Mouse (Mus musculus): ENCODE measurements around the gene Capza1. TPM values are rescaled to one million over a fixed set of nuclear protein-coding genes. Genes with fewer than 3 reads are reported as not detected.
"Not testable (repeated sequence)": the region's sequence is repeated elsewhere in the genome, so short reads cannot be mapped to it uniquely, and the experiment has no call there.

The Capza1 gene
- polyA plus RNA-seq (2015; fragmentation: Nextera tagmentation; extraction: Ambion mirVana) = 158 and 174 TPM in 2 replicates

- ATAC-seq (ENCODE audit: extremely low read depth, insufficient number of reproducible peaks, low FRiP score, low TSS enrichment) = peak; percentile 83
- Histone ChIP-seq H3K27me3 (replicated peaks) (no peaks in the 10 kb centered on the region), H3K9me3 (no peaks in the 10 kb centered on the region), H3K27ac (replicated peaks) (peak within 1 kb of the TSS; percentile 98), H3K36me3 (peaks cover 9% of the 10 kb centered on the region), H3K9ac (peak within 1 kb of the TSS; percentile 95), H3K4me1 (peaks cover 50% of the 10 kb centered on the region), H3K4me3 (peak within 1 kb of the TSS; percentile 89), H3K4me2 (peak within 1 kb of the TSS; percentile 83)
- under 1% methylated on average over 43 of the region's 43 CpGs for WGBS
These were observed at the start of gene Capza1, which contains the start of gene St7l for GRCm38 (mm10) chr3:104863786-104864650. TSS of gene Capza1 (minus strand) at chr3:104864505. TSS of gene St7l (plus strand) at chr3:104864005.

GRCm38 (mm10) chr3:104909195-104909594, 44.9 kb upstream of the Capza1 start:
- 90% methylated on average over 6 of the region's 6 CpGs for WGBS
- H3K4me3 ChIP-seq = no peak overlapping the region
- no peak overlapping the region for H3K4me2 ChIP-seq
- no peaks in the 10 kb centered on the region for H3K27me3 ChIP-seq (replicated peaks)
- no peaks in the 10 kb centered on the region for H3K9me3 ChIP-seq
- H3K9ac ChIP-seq = no peak overlapping the region
- peaks cover 14% of the 10 kb centered on the region for H3K4me1 ChIP-seq
- H3K27ac ChIP-seq (replicated peaks) = no peak overlapping the region
- ATAC-seq (ENCODE audit: extremely low read depth, insufficient number of reproducible peaks, low FRiP score, low TSS enrichment) = no peak
- peaks cover 56% of the 10 kb centered on the region for H3K36me3 ChIP-seq

GRCm38 (mm10) chr3:104906007-104906406, 41.7 kb upstream of the Capza1 start:
- H3K9ac ChIP-seq = no peak overlapping the region
- no peak overlapping the region for H3K4me3 ChIP-seq
- H3K4me1 ChIP-seq = peaks cover 14% of the 10 kb centered on the region
- H3K27ac ChIP-seq (replicated peaks) = no peak overlapping the region
- H3K9me3 ChIP-seq = no peaks in the 10 kb centered on the region
- 61% methylated on average over 3 of the region's 3 CpGs for WGBS
- H3K27me3 ChIP-seq (replicated peaks) = no peaks in the 10 kb centered on the region
- H3K36me3 ChIP-seq = peaks cover 59% of the 10 kb centered on the region
- ATAC-seq (ENCODE audit: extremely low read depth, insufficient number of reproducible peaks, low FRiP score, low TSS enrichment) = no peak
- H3K4me2 ChIP-seq = no peak overlapping the region

- Histone ChIP-seq H3K4me2 (no peak overlapping the region), H3K27ac (replicated peaks) (no peak overlapping the region), H3K9me3 (no peaks in the 10 kb centered on the region), H3K9ac (no peak overlapping the region), H3K4me1 (peaks cover 14% of the 10 kb centered on the region), H3K36me3 (peaks cover 57% of the 10 kb centered on the region), H3K4me3 (no peak overlapping the region), H3K27me3 (replicated peaks) (no peaks in the 10 kb centered on the region)
- WGBS = 77% methylated on average over 4 of the region's 4 CpGs
- ATAC-seq (ENCODE audit: extremely low read depth, insufficient number of reproducible peaks, low FRiP score, low TSS enrichment) = no peak
These were observed 41.1 kb upstream of the Capza1 start for GRCm38 (mm10) chr3:104905389-104905788.

GRCm38 (mm10) chr3:104901154-104901553, 36.8 kb upstream of the Capza1 start:
- Histone ChIP-seq H3K9me3 (no peaks in the 10 kb centered on the region), H3K27ac (replicated peaks) (no peak overlapping the region), H3K4me1 (peaks cover 5% of the 10 kb centered on the region), H3K4me2 (no peak overlapping the region), H3K27me3 (replicated peaks) (no peaks in the 10 kb centered on the region), H3K36me3 (peaks cover 69% of the 10 kb centered on the region), H3K9ac (no peak overlapping the region), H3K4me3 (no peak overlapping the region)
- no peak for ATAC-seq (ENCODE audit: extremely low read depth, insufficient number of reproducible peaks, low FRiP score, low TSS enrichment)
- WGBS = 86% methylated on average over 4 of the region's 4 CpGs

GRCm38 (mm10) chr3:104896141-104896540, 31.8 kb upstream of the Capza1 start:
- Histone ChIP-seq H3K27ac (replicated peaks) (no peak overlapping the region), H3K4me2 (no peak overlapping the region), H3K36me3 (peaks cover 74% of the 10 kb centered on the region), H3K4me3 (no peak overlapping the region), H3K27me3 (replicated peaks) (no peaks in the 10 kb centered on the region), H3K9ac (no peak overlapping the region), H3K4me1 (no peaks in the 10 kb centered on the region), H3K9me3 (no peaks in the 10 kb centered on the region)
- ATAC-seq (ENCODE audit: extremely low read depth, insufficient number of reproducible peaks, low FRiP score, low TSS enrichment) = no peak
- WGBS = 91% methylated on average over 3 of the region's 3 CpGs

- 87% methylated on average over 3 of the region's 3 CpGs for WGBS
- H3K4me3 ChIP-seq = no peak overlapping the region
- no peak overlapping the region for H3K4me2 ChIP-seq
- no peaks in the 10 kb centered on the region for H3K4me1 ChIP-seq
- ATAC-seq (ENCODE audit: extremely low read depth, insufficient number of reproducible peaks, low FRiP score, low TSS enrichment) = no peak
- no peaks in the 10 kb centered on the region for H3K9me3 ChIP-seq
- H3K27ac ChIP-seq (replicated peaks) = no peak overlapping the region
- peaks cover 74% of the 10 kb centered on the region for H3K36me3 ChIP-seq
- no peaks in the 10 kb centered on the region for H3K27me3 ChIP-seq (replicated peaks)
- H3K9ac ChIP-seq = no peak overlapping the region
These were observed 24.3 kb upstream of the Capza1 start for GRCm38 (mm10) chr3:104888585-104888984.

GRCm38 (mm10) chr3:104869611-104870010, 5.3 kb upstream of the Capza1 start:
- H3K4me2 ChIP-seq = no peak overlapping the region
- no peak overlapping the region for H3K27ac ChIP-seq (replicated peaks)
- peaks cover 56% of the 10 kb centered on the region for H3K36me3 ChIP-seq
- no peaks in the 10 kb centered on the region for H3K9me3 ChIP-seq
- no peaks in the 10 kb centered on the region for H3K27me3 ChIP-seq (replicated peaks)
- H3K9ac ChIP-seq = no peak overlapping the region
- peaks cover 10% of the 10 kb centered on the region for H3K4me1 ChIP-seq
- no peak for ATAC-seq (ENCODE audit: extremely low read depth, insufficient number of reproducible peaks, low FRiP score, low TSS enrichment)
- no peak overlapping the region for H3K4me3 ChIP-seq

- Histone ChIP-seq H3K4me2 (peak overlapping the region; percentile 83), H3K4me3 (peak overlapping the region; percentile 89; the same call in 1 of the 2 replicates)
These were observed 2.4 kb upstream of the Capza1 start for GRCm38 (mm10) chr3:104866674-104867073.

GRCm38 (mm10) chr3:104865341-104865788, 1.1 kb upstream of the Capza1 start:
- H3K4me1 ChIP-seq = peaks cover 39% of the 10 kb centered on the region
- H3K27me3 ChIP-seq (replicated peaks) = no peaks in the 10 kb centered on the region
- WGBS = under 1% methylated on average over 12 of the region's 12 CpGs
- ATAC-seq (ENCODE audit: extremely low read depth, insufficient number of reproducible peaks, low FRiP score, low TSS enrichment) = no peak
- peaks cover 17% of the 10 kb centered on the region for H3K36me3 ChIP-seq
- peak overlapping the region; percentile 83 for H3K4me2 ChIP-seq
- no peaks in the 10 kb centered on the region for H3K9me3 ChIP-seq
- peak overlapping the region; percentile 98 for H3K27ac ChIP-seq (replicated peaks)
- H3K9ac ChIP-seq = peak overlapping the region; percentile 95
- H3K4me3 ChIP-seq = peak overlapping the region; percentile 89

More at GRCm38 (mm10) chr3:104866674-104867073, 2.4 kb upstream of the Capza1 start:
- Histone ChIP-seq H3K4me1 (peaks cover 28% of the 10 kb centered on the region), H3K36me3 (peaks cover 30% of the 10 kb centered on the region), H3K9ac (peak overlapping the region; percentile 52; the same call in 1 of the 2 replicates)
- not testable (repeated sequence) for H3K27me3 ChIP-seq (replicated peaks); H3K27ac ChIP-seq (replicated peaks); H3K9me3 ChIP-seq; ATAC-seq (ENCODE audit: extremely low read depth, insufficient number of reproducible peaks, low FRiP score, low TSS enrichment)

GRCm38 (mm10) chr3:104864651-104865340, 491 bp upstream of the Capza1 start:
- WGBS = under 1% methylated on average over 48 of the region's 48 CpGs
- ATAC-seq (ENCODE audit: extremely low read depth, insufficient number of reproducible peaks, low FRiP score, low TSS enrichment) = peak; percentile 78
- Histone ChIP-seq H3K36me3 (peaks cover 11% of the 10 kb centered on the region), H3K9me3 (no peaks in the 10 kb centered on the region), H3K4me2 (peak overlapping the region; percentile 83), H3K4me3 (peak overlapping the region; percentile 89), H3K27ac (replicated peaks) (peak overlapping the region; percentile 98), H3K27me3 (replicated peaks) (no peaks in the 10 kb centered on the region), H3K9ac (peak overlapping the region; percentile 95), H3K4me1 (peaks cover 43% of the 10 kb centered on the region)

All from heart, embryonic 13.5 days (tissue).